Mouse (Mus musculus) forebrain, embryonic 16.5 days (tissue): ENCODE results near the gene Dnajc28. TPM values are rescaled to one million over a fixed set of nuclear protein-coding genes. Genes with fewer than 3 reads are reported as not detected.

Experiments
- ATAC-seq: fragments of 200-750 bp; cut with Nextera tagmentation; 2 replicates; pipeline ENCODE4 v1.8.0; 2017; ENCODE audit warnings: mild to moderate bottlenecking, moderate library complexity
- H3K27ac ChIP-seq: fragments of 300-500 bp; sonication (generic); 2 replicates; pipeline ENCODE4 v1.5.1; 2014; ENCODE audit warnings: low read length, control low read depth
- H3K27me3 ChIP-seq: fragments of 300-500 bp; sonication (generic); replicated peaks from 2 replicates; pipeline ENCODE4 v1.6.1; 2014; ENCODE audit warnings: low read length; ENCODE audit not compliant: control insufficient read depth, insufficient read depth
- H3K36me3 ChIP-seq: fragments of 300-500 bp; sonication (generic); 2 replicates; pipeline ENCODE4 v1.6.1; 2014; ENCODE audit not compliant: control insufficient read depth, insufficient read depth
- H3K4me1 ChIP-seq: fragments of 300-500 bp; sonication (generic); replicated peaks from 2 replicates; pipeline ENCODE4 v1.6.1; 2014; ENCODE audit warnings: low read length; ENCODE audit not compliant: control insufficient read depth, insufficient read depth
- H3K4me2 ChIP-seq: fragments of 300-500 bp; sonication (generic); 2 replicates; pipeline ENCODE4 v1.6.1; 2014; ENCODE audit warnings: mild to moderate bottlenecking, low read length, control low read depth
- H3K4me3 ChIP-seq: fragments of 300-500 bp; sonication (generic); replicated peaks from 2 replicates; pipeline ENCODE4 v1.5.1; 2014; ENCODE audit warnings: mild to moderate bottlenecking, low read length, control low read depth
- H3K9ac ChIP-seq: fragments of 300-500 bp; sonication (generic); replicated peaks from 2 replicates; pipeline ENCODE4 v1.6.1; 2014; ENCODE audit warnings: low read depth, low read length, control low read depth
- H3K9me3 ChIP-seq: fragments of 300-500 bp; sonication (generic); 2 replicates; pipeline ENCODE4 v1.6.1; 2016; ENCODE audit warnings: low read length; ENCODE audit not compliant: control insufficient read depth
- WGBS: fragments of 180-500 bp; shearing (Covaris S2); extraction: QIAGEN DNeasy Blood & Tissue Kit; methylation state at CpG from one replicate; pipeline ENCODE4 v1.1.7; 2014; 5-methylcytosine and 5-hydroxymethylcytosine counted together
- polyA plus RNA-seq: library from polyadenylated mRNA; unstranded; fragments of >200 nt; fragmentation: Nextera tagmentation; extraction: Ambion mirVana; gene quantifications from 2 replicates; pipeline ENCODE4 v1.2.1, GENCODE M21; 2015

Gene Dnajc28
- polyA plus RNA-seq, 1 experiment from 2014 or later: 8.5 TPM

DNA sequence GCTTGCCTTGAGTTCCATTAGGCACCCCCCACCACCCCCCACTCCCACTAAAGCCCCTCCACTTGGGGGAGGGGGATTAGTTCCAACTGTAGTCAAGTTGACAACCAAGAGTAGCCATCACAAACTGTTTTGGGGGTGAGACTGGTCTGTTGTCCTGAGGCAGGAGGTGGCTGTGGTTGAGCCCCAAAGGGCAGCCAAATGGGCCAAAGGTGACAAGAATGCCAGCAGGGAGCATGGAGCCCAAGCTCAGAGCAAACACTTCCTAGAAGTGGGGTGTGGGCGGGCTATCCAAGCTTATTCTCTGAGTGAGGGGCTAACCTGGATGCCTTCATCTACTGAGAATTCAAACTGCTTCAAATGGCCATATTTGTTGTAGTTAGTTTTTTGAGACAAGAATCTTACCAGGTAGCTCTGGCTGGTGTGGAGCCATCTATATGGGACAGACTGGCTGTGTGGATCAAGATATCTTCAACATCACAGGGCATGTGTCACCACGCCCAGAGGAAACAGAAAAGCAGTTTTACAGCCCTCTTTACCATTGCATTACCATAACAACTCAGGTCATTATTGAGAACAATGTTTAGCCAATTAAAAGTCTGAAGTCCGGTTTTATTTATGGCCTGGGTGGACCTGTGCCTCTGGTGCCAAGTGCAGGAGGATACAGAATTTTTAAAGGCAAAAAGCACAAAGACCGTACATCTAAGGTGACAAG, 54.1 kb downstream of the Dnajc28 start:
- Histone ChIP-seq H3K4me1 (no peaks in the 10 kb centered on the region), H3K9ac (no peak overlapping the region), H3K27me3 (no peaks in the 10 kb centered on the region), H3K36me3 (peaks cover 2% of the 10 kb centered on the region), H3K27ac (no peak overlapping the region), H3K4me2 (no peak overlapping the region), H3K9me3 (no peaks in the 10 kb centered on the region), H3K4me3 (no peak overlapping the region)
- 75% methylated on average over 4 of the region's 4 CpGs for WGBS
- no peak for ATAC-seq

Other genes starting within 250 kb of the Dnajc28 start
- 44.2 and 50.3 TPM in 2 replicates for gene Ifnar2, start 246.2 kb downstream of the Dnajc28 start, polyA plus RNA-seq
- gene Gm21970, start 227.3 kb downstream of the Dnajc28 start, polyA plus RNA-seq: not detected in 2 replicates
- gene Il10rb, start 212.9 kb downstream of the Dnajc28 start, polyA plus RNA-seq: 8.9 and 10.7 TPM in 2 replicates
- gene Ifnar1, start 133.8 kb downstream of the Dnajc28 start, polyA plus RNA-seq: 55.9 and 56.1 TPM in 2 replicates
- 118 and 124 TPM in 2 replicates for gene Ifngr2, start 72.0 kb downstream of the Dnajc28 start, polyA plus RNA-seq
- 93.8 and 101 TPM in 2 replicates for gene Tmem50b, start 21.2 kb downstream of the Dnajc28 start, polyA plus RNA-seq
- 71.7 and 81.4 TPM in 2 replicates for gene Gart, start 27.9 kb upstream of the Dnajc28 start, polyA plus RNA-seq
- gene Son, start 28.5 kb upstream of the Dnajc28 start, polyA plus RNA-seq: 129 and 134 TPM in 2 replicates
- gene Donson, start 69.7 kb upstream of the Dnajc28 start, polyA plus RNA-seq: 19.8 and 23.8 TPM in 2 replicates
- 106 and 111 TPM in 2 replicates for gene Cryzl1, start 109.9 kb upstream of the Dnajc28 start, polyA plus RNA-seq
- 86.3 and 94.3 TPM in 2 replicates for gene Itsn1, start 110.3 kb upstream of the Dnajc28 start, polyA plus RNA-seq